Mouse (Mus musculus): ENCODE measurements at regions not wholly inside any gene's neighbourhood (a gene's known extent, or its start where the extent isn't known, plus 50 kb on each side); places are given as distances from the start of the nearest gene placed in this dataset.

DNA sequence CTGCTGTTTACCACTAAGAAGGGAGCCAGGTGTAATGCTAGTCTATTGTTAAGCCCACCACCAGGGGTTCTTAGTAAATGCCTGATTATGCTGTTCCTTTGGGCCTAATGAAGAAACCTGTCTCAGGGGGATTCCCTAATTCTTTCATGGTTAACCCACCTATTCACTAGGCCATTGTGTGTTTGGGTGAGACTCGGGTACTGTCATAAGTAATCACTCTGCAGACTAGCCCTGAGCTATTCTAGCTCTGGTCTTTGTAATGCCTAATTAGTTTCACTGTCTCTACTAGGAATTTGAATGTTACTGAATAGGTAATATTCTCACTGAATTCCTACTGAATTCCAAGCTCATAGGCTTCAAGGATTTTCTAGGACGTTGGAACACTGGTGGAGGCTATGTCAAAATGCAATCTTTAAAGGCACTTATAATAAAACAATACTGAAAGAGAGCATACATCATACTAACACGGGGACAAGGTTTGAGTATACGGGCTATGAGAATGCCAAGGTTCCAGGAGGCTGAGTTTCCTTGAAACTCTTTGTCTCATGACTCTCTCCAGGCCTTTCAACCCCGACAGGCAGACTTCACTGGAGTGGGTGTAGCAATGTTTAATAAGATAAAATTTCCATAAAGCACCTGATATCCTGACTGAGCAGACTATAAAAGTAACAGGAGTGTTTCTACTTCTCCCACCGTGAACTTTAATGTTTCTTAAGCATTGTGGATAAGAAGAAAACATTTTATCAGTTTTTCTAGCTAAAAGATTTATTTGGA is 398.0 kb upstream of the Mdga2 start:
- peak; percentile 28 for DNase-seq

- DNase-seq = peak; percentile 35
Measured at GRCm38 (mm10) chr12:67618252-67618651, 395.9 kb upstream of the Mdga2 start.

GRCm38 (mm10) chr12:67598927-67599326 is 376.6 kb upstream of the Mdga2 start:
- DNase-seq = no peak

Measured in retina, postnatal 1 day (tissue).